Mouse (Mus musculus) adrenal gland (tissue): Measurements from ENCODE around the gene Zfp62.

Experiments
- intact Hi-C: fragments of 180-260 bp; cut with DNase I; formaldehyde crosslinking; loops from one replicate; pipeline ENCODE4 v1.15.1; 2025

Gene Zfp62

DNA sequence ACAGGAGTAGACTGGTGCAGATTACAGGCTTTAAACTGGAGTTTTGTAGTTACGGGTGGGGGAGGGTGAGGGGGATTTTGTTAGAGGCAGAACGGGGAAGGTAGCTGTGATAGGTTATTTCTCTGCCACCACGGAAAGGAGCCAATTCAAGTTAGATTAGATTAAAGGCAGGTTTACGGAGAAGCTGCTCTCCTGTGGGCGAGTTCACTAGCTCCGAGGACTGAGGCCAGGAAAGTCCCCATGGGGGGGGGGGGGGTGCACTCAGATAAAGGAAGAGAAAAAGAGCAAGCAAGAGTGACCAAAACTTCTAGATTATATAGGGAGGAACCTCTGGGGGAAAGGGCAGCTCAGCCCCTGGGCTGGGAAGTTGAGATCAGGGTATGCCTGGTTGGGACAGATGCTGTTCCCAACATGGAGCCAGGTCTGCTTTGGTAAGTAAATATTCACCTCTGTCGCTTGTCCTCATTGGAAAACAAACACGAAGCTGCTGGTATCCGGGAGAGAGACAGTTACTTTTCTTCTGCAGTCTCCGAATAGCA is 500 bp upstream of the Zfp62 start:
- intact Hi-C loops: loop anchor here (5.0 kb wide), 1 partner anchor 330 kb away; the partner anchor contains the start of gene Irgm1

DNA sequence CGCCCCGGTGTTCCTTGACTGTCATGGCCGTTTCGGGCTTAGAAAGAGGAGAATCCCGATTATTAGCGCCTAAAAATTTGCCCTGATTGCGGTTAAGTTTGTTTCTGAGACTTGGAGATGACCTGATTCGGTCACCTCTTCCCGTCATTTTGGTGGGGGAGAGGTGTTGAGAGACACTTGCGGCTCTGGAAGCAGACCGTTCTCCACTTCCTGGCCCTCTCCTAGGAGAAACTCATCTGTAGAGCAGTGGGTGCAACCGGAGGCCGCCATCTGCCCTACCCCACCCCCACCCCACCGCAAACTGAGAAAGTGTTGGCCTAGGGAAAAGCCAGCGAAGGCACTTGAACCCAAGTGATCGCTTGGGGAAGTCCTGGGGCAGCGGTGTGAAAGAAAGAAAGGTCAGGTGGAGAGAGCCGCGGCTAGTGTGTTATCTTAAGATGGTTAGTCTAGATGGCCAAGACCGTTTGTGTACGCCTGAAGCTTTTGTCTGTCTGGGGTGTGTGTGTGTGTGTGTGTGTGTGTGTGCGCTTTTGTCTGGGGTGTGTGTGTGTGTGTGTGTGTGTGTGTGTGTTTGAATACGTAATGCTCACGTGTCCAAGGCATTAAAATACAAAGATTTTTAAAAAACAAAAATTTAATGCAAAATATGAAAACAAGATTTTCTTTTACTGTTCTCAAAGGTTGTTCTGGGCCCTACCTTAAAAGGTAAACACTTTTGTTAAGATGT is 842 bp downstream of the Zfp62 start:
- intact Hi-C loops: loop anchor here (5.0 kb wide), 1 partner anchor 332 kb away; the partner anchor contains the start of gene Irgm1

DNA sequence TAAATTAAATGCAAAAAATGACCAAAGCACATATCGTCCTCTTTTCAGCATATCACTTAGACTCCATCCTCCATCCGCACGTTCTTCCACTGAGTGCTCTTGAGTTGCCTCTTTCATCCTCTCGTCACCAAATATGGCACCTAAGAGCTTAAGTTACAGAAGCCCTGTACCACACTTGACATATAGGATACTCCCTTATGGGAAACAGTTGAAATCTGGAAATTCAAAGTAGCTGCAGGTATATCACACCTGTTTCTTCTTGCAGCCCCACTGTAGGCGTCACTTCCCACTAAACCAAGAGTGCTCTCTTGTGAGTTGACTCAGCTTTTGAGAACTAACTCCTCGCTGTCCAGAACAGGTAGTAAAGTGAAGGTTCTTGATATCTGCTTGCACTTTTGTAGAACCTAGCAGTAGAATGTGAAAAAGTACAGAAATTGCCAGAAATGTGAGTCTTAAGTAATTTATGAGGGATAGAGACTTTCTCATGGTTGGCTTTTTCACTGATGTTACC is 2.0 kb downstream of the Zfp62 start:
- intact Hi-C loops: no loop called here

DNA sequence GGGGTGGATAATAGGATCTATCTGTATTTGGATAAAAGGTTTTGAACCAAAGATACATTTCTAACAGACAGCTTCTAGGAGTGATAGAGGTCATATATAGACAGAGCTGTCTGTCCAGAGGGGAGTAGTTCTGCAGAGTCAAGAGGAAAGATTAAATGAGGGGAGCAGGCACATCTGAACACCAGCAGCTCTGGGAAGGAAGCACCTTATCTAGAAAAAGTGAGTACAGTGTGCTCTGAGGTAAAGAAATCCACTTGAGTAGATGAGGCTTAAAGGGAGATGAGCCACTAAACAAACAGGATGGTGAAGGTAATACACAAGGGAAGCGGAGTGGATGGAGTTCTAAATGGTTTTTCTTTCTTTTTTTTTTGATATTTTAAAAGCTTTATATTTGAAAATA is 4.4 kb downstream of the Zfp62 start:
- intact Hi-C loops: no loop called here

DNA sequence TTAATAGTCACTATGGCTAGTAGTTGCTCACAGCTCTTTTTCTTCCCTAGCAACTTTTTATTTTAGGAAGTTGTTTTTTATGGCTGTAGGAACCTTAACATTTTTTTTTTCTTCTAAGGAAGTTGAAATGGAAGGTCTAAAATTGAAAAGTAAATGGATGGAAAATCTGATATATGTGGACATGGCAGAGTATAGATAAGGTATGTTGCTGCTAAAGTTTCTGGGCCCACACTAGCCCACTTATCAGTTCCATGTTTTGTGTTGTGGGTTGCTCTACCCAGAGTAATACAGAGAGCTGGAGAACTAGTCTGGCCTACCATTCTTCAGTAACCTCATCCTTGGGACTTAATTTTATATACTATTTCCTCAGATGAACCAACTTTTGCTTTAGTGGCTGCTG is 9.5 kb downstream of the Zfp62 start:
- intact Hi-C loops: no loop called here

DNA sequence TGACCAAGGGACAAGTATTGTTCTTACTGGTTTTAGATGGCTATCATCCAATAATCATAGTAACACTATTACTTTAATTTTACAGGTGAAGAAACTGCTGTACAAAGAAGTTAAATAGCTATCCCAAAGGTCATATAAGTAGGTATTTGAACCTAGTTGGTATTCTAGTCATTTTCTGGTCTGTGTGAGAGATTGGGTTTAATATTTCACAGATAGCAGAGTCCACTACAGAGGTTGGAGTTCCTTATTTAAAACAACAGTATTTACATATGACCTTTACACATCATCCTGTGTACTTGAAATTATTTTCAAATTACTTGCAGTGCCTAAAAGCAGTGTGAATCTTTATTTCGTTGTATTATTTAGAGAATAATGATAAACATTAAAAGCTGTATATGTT is 10.4 kb downstream of the Zfp62 start:
- intact Hi-C loops: no loop called here

DNA sequence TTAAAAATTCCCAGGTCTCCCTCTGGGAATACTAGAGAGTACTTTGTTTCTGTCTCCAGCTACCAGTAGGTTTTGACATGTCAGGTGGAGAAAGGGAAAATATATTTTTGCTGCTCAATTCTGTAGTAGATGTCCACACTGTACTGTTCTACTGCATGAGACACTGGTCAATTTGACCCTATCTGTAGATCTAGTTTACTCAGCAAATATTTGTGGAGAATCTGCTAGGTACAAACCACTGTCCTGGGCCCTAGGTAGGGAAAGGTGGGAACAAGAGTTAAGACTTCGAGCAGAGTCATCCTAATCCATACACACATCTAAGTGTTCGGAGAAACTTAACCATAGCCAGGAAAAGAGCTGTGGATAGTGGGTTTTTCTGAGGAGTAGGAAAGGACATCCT is 16.2 kb downstream of the Zfp62 start:
- intact Hi-C loops: no loop called here

DNA sequence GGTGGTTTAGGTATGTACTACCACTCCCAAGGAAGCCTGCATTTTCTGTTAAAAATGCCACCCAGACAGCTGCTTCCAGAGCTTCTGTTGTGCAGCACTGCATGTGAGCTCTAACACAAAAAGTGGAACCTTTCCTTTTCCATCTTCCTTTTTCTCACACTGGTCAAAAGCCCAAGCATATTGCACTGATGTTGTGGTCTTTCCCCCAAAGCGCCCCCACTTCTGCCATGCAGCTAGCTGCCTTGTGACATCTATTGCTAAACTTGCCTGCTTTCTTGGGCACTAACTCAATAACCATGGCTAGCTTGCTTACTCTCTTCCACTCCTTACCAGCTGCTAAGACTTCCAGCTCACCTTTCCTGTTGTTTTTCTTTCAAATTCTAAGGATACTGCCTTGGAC is 21.4 kb downstream of the Zfp62 start:
- intact Hi-C loops: no loop called here

DNA sequence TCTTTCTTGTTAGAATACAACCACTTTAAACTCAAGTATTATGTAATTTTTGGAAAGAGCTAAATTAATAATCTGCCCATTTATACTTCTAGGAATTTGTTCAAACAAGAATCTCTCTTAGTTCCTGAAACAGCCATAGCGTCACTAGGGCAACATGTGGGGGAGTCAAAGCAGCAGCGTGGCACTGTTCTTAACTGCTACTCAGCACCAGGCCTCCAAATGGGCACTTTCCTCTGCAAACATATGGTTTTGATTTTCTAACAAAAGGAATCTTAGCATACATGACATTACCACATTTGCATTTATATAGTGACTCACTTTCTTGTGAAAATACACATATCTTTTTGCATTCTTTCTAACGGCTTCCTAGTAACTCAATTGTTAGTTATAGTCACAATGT is 29.7 kb downstream of the Zfp62 start:
- intact Hi-C loops: no loop called here

DNA sequence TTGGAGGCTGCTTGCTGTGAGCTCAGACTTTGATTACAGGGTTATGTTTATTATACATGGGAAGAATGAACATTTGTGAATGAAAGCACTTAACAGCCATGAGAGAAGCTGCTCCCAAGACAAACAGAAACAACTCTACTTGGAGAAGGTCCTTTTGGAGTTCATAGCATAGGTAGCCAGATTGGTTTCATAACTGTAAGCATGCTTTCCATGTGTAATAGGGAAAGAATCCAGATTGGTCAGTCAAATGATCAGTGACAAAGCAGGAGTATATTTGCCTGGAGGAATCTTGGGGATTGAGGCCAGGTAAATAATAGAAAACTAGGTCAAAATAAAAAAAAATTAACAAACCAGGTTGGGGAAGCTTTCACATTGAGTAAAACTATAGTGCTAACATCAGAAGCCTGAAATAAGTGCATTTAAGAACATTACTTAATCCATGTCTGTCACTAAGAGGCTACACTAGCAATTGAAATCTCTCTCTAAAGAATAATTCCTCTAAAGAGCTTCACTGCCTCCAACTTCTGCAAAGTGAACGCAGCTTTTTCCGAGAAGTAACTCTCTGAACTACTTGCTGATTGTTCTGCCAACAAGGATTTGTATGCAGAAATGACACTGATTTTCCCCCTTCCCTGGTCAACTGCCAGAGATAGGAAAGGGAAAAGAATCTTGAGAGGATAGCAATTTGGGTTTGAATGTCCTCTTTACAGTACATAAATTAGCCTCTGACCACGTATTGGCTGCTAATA is 32.5 kb downstream of the Zfp62 start:
- intact Hi-C loops: no loop called here

DNA sequence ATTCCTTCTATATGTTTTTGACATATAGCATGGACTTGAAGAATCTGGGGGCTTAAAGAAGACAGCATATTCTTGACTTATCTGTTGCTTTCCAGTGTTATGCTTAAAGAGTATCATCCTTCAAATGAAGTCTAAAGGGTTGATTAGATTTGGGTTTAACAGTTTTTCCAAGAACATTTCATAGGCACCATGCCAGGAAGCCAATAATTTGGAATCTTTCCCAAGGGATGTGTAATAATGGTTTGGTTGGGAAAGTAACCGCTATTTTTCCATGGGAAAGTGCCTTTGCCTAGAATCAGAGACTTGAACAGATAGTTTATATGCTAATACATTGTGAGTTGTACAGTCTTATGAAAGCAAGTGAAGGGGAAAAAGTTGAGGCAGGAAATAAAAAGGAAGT is 33.8 kb downstream of the Zfp62 start:
- intact Hi-C loops: no loop called here

DNA sequence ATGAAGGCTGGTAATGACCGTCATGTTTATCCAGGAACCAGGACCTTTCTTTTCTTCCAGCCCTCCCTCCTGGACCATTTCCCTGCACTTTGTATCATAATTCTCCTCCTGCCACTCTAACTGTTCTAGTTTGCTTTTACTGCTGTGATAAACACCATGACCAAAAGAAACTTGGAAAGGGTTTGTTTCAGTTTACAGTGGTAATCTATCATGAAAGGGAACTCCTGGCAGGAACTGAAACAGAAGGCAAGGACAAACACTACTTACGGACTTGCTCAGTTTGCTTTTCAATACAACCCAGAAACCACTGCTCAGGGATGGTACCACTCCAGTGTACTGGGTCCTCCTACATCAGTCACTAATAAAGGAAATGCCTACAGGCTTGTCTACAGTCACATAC is 34.4 kb downstream of the Zfp62 start:
- intact Hi-C loops: no loop called here

DNA sequence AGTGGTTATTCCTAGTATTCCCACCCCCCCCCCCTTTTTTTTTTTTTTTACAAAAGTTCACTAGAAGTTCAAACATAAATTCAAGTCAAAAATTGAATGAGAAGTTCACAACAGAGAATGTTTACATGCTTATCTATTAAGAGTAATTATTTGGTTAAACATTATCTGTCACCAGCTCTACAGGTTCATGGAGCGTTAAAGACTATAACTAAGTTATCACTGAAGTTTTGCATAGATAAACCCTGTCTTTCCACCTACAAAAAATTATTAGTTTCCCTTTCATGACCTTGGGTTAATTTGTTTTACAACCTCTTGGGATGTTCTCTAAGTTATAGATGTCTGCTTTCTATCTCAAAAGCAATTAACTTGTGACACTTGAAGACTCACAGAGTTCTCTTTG is 37.2 kb downstream of the Zfp62 start:
- intact Hi-C loops: loop anchor here (10.0 kb wide), 1 partner anchor 386 kb away; no protein-coding TSS in a partner anchor

DNA sequence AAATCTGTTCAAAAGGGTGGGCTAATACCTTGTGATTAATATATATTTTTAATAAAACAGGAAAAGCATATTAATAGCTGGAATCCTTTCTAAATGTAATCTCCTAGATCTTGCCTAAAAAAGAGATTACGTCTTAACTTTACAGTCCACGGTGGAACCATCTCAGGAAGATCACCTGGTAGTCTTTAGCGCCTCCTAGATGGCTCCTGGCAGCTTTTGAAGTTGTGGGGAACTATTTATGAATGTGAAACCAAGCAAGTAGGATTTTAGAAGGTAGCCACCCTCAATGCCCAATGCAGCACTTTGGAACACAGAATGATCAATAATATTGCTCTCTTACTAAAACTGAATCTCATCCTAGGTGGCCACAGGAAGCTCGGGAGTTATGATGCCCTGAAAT is 37.8 kb downstream of the Zfp62 start:
- intact Hi-C loops: loop anchor here (10.0 kb wide), 1 partner anchor 386 kb away; no protein-coding TSS in a partner anchor

DNA sequence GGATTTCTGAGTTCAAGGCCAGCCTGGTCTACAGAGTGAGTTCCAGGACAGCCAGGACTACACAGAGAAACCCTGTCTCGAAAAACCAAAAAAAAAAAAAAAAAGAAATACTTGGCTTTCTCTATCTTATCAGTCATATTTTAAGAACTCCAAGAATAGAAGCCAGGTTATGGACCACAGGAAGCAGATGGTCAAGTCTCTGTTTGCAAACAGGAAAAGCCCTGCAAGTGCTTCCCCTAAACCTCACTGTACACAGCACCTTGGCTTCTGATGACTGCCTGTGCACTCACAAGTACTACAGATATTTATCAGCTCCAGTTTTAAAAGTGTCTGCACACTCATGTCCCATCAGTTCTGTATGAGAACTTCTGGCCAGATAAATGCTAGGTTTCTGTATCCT is 38.4 kb downstream of the Zfp62 start:
- intact Hi-C loops: loop anchor here (10.0 kb wide), 1 partner anchor 387 kb away; no protein-coding TSS in a partner anchor

DNA sequence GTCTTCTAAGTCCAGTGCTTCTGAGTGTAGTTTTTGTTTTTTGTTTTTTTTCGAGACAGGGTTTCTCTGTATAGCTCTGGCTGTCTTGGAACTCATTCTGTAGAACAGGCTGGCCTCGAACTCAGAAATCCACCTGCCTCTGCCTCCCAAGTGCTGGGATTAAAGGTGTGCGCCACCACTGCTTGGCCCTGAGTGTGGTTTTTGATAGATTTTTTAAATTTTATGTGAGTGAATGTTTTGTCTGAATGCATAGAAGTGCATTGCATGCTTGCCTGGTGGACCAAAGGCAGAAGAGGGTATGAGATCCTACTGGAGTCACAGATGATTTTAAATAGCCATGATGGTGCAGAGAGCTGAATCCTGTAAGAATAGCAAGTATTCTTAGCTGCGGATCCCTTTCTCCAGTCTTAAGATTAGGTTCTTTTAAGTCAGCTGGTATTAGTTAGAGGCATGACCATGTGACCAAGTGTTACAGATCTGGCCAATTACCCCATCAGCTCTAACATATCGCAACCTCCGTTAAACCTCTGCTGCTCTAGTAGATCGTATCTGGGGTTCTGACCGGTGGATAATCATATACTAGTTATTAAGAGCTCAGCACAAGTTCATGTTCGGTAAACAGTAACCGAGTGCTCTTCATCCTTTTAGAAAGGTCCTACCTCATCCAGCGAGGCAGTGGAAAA is 40.0 kb downstream of the Zfp62 start:
- intact Hi-C loops: loop anchor here (10.0 kb wide), 1 partner anchor 388 kb away; no protein-coding TSS in a partner anchor

DNA sequence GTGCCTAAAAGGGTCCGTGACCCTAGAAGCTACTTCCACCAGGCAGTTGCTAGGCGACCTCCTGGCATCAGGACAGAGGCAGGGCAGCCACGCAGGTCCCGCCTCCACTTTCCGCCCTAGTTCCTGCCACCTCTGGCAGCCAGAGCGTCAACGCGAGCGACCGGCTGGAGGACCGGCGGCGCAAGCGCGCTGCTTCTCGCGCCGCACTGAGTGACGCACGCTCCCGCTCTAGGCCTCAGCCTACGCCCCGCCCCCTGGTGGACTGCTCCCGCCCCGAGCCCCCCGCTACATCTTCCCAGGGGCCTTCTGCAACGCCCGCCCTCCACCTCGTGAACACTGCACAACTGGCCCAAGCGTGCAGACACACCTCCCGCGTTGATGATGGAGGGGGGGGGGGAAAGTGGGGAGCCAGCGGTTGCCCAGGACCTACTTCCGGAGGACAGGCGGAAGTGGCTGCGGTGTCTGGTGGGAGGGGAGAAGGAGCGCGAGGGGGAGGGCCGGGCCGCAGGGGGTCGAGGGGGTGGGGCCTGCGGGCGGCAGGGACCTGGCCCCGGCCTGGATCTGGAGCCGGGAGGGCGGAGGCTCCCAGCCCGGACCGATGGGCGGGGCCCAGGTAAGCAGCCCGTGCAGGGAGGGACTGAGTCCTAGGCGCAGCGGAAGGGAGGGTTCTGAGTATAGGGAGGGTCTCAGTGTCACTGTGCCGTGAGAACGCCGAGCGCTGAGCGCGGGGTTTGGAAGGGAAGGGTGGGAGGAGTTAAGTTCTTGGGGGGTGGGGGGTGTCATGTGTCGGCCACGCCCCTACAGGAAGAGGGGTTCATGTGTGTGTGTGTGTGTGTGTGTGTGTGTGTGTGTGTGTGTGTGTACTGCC is 40.9 kb downstream of the Zfp62 start, which contains the start of gene Mgat1:
Gene Mgat1, plus strand, starts transcription at position 465 of the 868 bp plus-strand sequence.
- intact Hi-C loops: loop anchor here (10.0 kb wide), 1 partner anchor 389 kb away; no protein-coding TSS in a partner anchor

DNA sequence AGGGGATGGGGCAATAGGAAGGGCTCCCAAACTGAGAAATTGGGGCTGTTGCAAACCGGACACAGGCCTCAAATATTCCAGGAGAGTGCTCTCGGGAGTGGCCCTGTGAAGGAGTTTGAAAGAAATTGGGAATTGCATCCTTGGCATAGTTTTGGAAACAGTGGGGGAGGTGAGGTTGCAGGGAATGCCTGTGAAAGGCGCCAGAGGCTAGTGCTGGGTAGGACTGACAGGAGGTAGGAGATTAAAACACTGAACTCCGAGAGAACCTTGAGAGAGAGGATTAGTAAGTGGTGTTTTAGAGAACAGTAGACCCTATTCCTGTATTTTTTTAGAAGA is 41.5 kb downstream of the Zfp62 start:
- intact Hi-C loops: loop anchor here (10.0 kb wide), 1 partner anchor 390 kb away; no protein-coding TSS in a partner anchor

DNA sequence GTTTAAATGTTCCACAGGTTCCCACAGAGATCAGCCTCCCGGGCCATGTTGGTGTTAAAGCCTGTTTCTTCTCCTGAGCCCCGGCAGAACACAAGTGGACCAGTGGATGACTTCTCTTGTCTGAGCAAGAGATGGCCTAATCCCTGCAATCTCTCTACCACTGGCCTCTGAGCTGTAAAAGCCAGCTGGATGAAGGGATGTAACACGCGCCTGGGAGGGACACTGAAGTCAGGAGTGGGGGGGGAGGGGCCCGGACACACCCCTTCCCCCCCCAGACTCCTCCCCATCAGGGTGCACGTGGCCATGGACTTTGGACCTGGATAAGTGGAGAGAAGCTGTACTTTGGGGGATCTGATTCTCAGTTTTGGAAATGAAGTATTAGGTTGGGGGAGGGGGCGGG is 42.1 kb downstream of the Zfp62 start:
- intact Hi-C loops: loop anchor here (10.0 kb wide), 1 partner anchor 390 kb away; no protein-coding TSS in a partner anchor
